In the genomic region with DNA sequence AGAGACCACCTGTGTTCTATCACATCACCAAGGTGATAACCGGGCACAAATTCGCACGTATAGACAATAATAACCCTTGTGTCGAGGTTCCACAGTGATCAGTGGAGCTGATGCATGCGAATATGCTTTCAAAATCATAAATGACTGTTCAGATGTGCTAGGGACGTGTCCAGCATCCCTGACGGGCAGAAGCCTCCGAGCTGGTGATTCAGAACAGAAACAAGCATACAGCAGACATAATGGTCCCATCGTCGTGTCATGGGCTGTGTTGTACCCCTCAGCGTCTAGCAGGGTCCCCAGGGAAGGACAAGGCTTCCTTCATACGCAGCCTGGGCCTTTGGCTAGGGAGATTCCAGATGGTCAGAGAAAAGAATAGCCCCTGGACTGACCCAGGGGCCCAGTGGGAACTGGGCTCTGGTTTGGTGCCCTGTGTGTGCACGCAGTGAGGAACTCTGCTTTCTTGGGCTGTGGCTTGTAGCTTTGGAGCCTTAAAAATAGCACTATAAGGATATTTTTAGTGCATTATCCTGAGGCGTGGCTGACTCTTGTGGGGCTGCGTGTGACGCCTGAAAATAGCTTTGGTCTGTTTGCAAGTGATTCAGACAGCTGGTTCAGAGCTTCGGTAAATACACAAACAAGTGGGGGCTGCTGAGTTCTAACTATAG, we compare ENCODE assay signal across 10 mouse cellular contexts.
DNase-seq lines count a peak whose midpoint lies in the region; ATAC-seq and TF ChIP-seq lines count a peak whose summit lies in the region.
"Had no signal": no experiment of that assay in that cellular context is flagged by ENCODE, and none has a peak within 500 bp of the region (broad histone marks: within the 10 kb centered on the region; RNA-seq: fewer than 3 reads in every experiment).

No protein-coding gene starts in this region.

- no peak for TF ChIP-seq EP300 in lung, postnatal 0 days (IDR thresholded peaks at IDR 0.05)

- H3K36me3 ChIP-seq in lung, postnatal 0 days (ENCODE audit: insufficient read depth, low read length) = no peaks in the 10 kb centered on the region
- H3K36me3 ChIP-seq in heart, embryonic 16.5 days (ENCODE audit: control insufficient read depth, insufficient read depth) = no peaks in the 10 kb centered on the region
- H3K36me3 ChIP-seq in myocyte (ENCODE audit: control insufficient read depth, insufficient read depth) = no peaks in the 10 kb centered on the region
- H3K36me3 ChIP-seq in liver, embryonic 12.5 days = no peaks in the 10 kb centered on the region

- WGBS in lung, postnatal 0 days = 49% methylated on average over 17 of the region's 17 CpGs
- WGBS in heart, embryonic 16.5 days = 31% methylated on average over 17 of the region's 17 CpGs
- WGBS in liver, embryonic 12.5 days (ENCODE audit: insufficient replicate concordance) = 50% methylated on average over 17 of the region's 17 CpGs

- TF ChIP-seq CTCF in lung, postnatal 0 days (IDR thresholded peaks at IDR 0.05) = no peak

- no peak overlapping the region for H3K9ac ChIP-seq in lung, postnatal 0 days (replicated peaks; ENCODE audit: low read depth)
- H3K9ac ChIP-seq in heart, embryonic 16.5 days (ENCODE audit: low read length) = peak overlapping the region; percentile 65
- H3K9ac ChIP-seq in liver, embryonic 12.5 days = no peak overlapping the region

- H3K4me1 ChIP-seq in lung, postnatal 0 days (ENCODE audit: insufficient read depth, low read depth, low read length) = peaks cover 5% of the 10 kb centered on the region; the same call in 1 of the 2 replicates
- peaks cover 40% of the 10 kb centered on the region for H3K4me1 ChIP-seq in heart, embryonic 16.5 days (ENCODE audit: control insufficient read depth, insufficient read depth, low read length)
- peaks cover 16% of the 10 kb centered on the region for H3K4me1 ChIP-seq in liver, embryonic 12.5 days

- H3K9me3 ChIP-seq in lung, postnatal 0 days (ENCODE audit: low read length) = no peaks in the 10 kb centered on the region
- H3K9me3 ChIP-seq in heart, embryonic 16.5 days (replicated peaks; ENCODE audit: control insufficient read depth, low read length) = no peaks in the 10 kb centered on the region
- no peaks in the 10 kb centered on the region for H3K9me3 ChIP-seq in liver, embryonic 12.5 days (replicated peaks)
- H3K9me3 ChIP-seq: megakaryocyte, embryonic 14.5 days had no signal

- peak; percentile 42 for DNase-seq in lung, postnatal 0 days (ENCODE audit: low spot score)
- DNase-seq in lung, postnatal 14 days = no peak
- peak; percentile 11 to 12 for DNase-seq in frontal cortex, postnatal 14 days (ENCODE audit: low spot score in 2 of 2)
- no peak for DNase-seq in Muller cell, postnatal 12 days (ENCODE audit: inconsistent ontology term)
- no peak for DNase-seq in urinary bladder, adult 2 months (ENCODE audit: low spot score)
- DNase-seq: thymus, postnatal 4 days had no signal

- no peaks in the 10 kb centered on the region for H3K79me2 ChIP-seq in myocyte (ENCODE audit: control insufficient read depth, insufficient read depth)

- TF ChIP-seq POLR2A in myocyte (IDR thresholded peaks at IDR 0.05; ENCODE audit: insufficient read length, low read depth) = no peak

- no peak overlapping the region for H3K4me3 ChIP-seq in lung, postnatal 0 days (ENCODE audit: low read depth, low read length)
- no peak overlapping the region for H3K4me3 ChIP-seq in heart, embryonic 16.5 days (ENCODE audit: low read length)
- H3K4me3 ChIP-seq in myocyte = no peak overlapping the region
- H3K4me3 ChIP-seq in liver, embryonic 12.5 days = no peak overlapping the region
- H3K4me3 ChIP-seq: megakaryocyte, embryonic 14.5 days had no signal

- H3K4me2 ChIP-seq in lung, postnatal 0 days (replicated peaks; ENCODE audit: low read depth, low read length) = no peak overlapping the region
- peak overlapping the region; percentile 50 for H3K4me2 ChIP-seq in heart, embryonic 16.5 days (ENCODE audit: low read depth, low read length)
- H3K4me2 ChIP-seq in myocyte (ENCODE audit: low read depth) = peak overlapping the region; percentile 56
- H3K4me2 ChIP-seq in liver, embryonic 12.5 days = no peak overlapping the region

- H3K27me3 ChIP-seq in lung, postnatal 0 days (replicated peaks; ENCODE audit: insufficient read depth, low read length) = no peaks in the 10 kb centered on the region
- H3K27me3 ChIP-seq in heart, embryonic 16.5 days (ENCODE audit: control insufficient read depth, insufficient read depth, low read length) = no peaks in the 10 kb centered on the region
- H3K27me3 ChIP-seq in myocyte (ENCODE audit: control insufficient read depth, insufficient read depth, insufficient read length) = no peaks in the 10 kb centered on the region
- H3K27me3 ChIP-seq in liver, embryonic 12.5 days (replicated peaks) = 0 out of 2 replicates have a peak, but pooled peaks cover 10% of the 10 kb centered on the region

- peak; percentile 28 for ATAC-seq in lung, postnatal 0 days
- ATAC-seq in heart, embryonic 16.5 days (replicated peaks; ENCODE audit: extremely low read depth, insufficient read depth, low FRiP score) = peak; percentile 79
- no peak for ATAC-seq in liver, embryonic 12.5 days

- no peak overlapping the region for H3ac ChIP-seq in myocyte (ENCODE audit: control insufficient read depth, insufficient read length)

- no peak overlapping the region for H3K27ac ChIP-seq in lung, postnatal 0 days (ENCODE audit: low read length)
- peak overlapping the region; percentile 98 for H3K27ac ChIP-seq in heart, embryonic 16.5 days (ENCODE audit: low read length)
- no peak overlapping the region for H3K27ac ChIP-seq in liver, embryonic 12.5 days

TF ChIP-seq in myocyte, 11 proteins besides CTCF, POLR2A, EP300 and RAD21:
- TF ChIP-seq USF1 (IDR thresholded peaks at IDR 0.05; ENCODE audit: low read depth) (no peak), CEBPB (IDR thresholded peaks at IDR 0.05; ENCODE audit: insufficient read depth, poor library complexity, severe bottlenecking) (no peak), TCF12 (IDR thresholded peaks at IDR 0.05; ENCODE audit: insufficient read depth, poor library complexity, severe bottlenecking) (peak; percentile 41), E2F4 (IDR thresholded peaks at IDR 0.05; ENCODE audit: insufficient read depth) (no peak), MYOG (IDR thresholded peaks at IDR 0.05; ENCODE audit: control insufficient read depth in 1 of 3, insufficient read depth in 1 of 3, insufficient read length in 2 of 3, low read depth in 2 of 3) (peak in 2 of 3 experiments; percentile 43 to 66), MYOD1 (IDR thresholded peaks at IDR 0.05; ENCODE audit: control insufficient read depth in 1 of 3, insufficient read length in 2 of 3, low read depth in 2 of 3) (peak in 2 of 3 experiments; percentile 41 to 50), REST (IDR thresholded peaks at IDR 0.05; ENCODE audit: insufficient read depth, insufficient read length) (no peak), SRF (IDR thresholded peaks at IDR 0.05; ENCODE audit: control insufficient read depth, insufficient read length, low read depth) (no peak), TCF3 (IDR thresholded peaks at IDR 0.05; ENCODE audit: insufficient read length, low read depth) (no peak), MAX (IDR thresholded peaks at IDR 0.05; ENCODE audit: low read depth) (no peak), POLR2AphosphoS2 (IDR thresholded peaks at IDR 0.05; ENCODE audit: insufficient read length, low read depth) (no peak)

Comparison
In these comparisons a context has a peak if more than half of its experiments do, and no peak if none do; other contexts are left out.
1. DNase-seq: peak in lung, postnatal 0 days (single experiment) and frontal cortex, postnatal 14 days (2 of 2); none in lung, postnatal 14 days (single experiment), Muller cell, postnatal 12 days (single experiment) and urinary bladder, adult 2 months (single experiment).
2. H3K4me2 ChIP-seq: peak in heart, embryonic 16.5 days (single experiment) and myocyte (single experiment); none in lung, postnatal 0 days (single experiment) and liver, embryonic 12.5 days (single experiment).